Mouse (Mus musculus) kidney, postnatal 14 days (tissue): ENCODE data around the gene Adipor1.
A peak's percentile ranks its signal among the peaks of the same experiment; 100 is the strongest.

Source experiments
- DNase-seq: peaks from one replicate; pipeline ENCODE4 v3.0.0; 2022; ENCODE audit warnings: mixed read lengths

The Adipor1 gene

GRCm38 (mm10) chr1:134415168-134415831, at the start of gene Adipor1:
Gene Adipor1, plus strand, starts transcription at chr1:134415378.
- peak; percentile 99 for DNase-seq

- DNase-seq = no peak
Measured at GRCm38 (mm10) chr1:134365491-134365890, 49.7 kb upstream of the Adipor1 start.

DNA sequence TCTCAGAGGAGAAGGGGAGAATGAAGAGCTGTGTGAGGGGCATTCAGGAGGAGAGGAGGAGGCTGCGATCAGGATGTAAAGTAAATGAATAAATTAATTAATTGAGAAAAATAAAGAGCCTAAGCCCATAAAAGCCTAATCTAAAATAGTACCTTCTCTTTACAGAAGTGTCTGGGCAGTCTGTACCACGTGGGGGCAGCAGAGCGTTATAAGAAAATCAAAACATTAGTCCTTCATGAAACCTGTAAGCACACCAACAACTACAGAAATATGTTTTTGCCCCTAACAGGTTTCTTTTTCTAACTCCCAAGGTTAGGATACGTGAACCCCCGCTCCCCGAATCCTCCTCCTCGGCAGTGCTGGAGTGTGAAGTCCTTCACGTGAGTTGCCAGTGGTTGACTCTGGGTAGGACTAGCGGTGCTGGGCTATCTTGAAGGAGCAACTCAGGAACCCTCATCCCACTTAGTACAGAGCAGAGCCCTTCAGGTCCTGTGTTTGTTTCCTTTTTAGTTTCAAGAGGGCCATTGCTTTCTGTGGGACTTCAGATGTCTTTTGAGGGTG, 46.3 kb upstream of the Adipor1 start:
- peak; percentile 77 for DNase-seq

- no peak for DNase-seq
Measured at GRCm38 (mm10) chr1:134374124-134374523, 41.1 kb upstream of the Adipor1 start.

- no peak for DNase-seq
Measured at GRCm38 (mm10) chr1:134381051-134381450, 34.1 kb upstream of the Adipor1 start.

DNA sequence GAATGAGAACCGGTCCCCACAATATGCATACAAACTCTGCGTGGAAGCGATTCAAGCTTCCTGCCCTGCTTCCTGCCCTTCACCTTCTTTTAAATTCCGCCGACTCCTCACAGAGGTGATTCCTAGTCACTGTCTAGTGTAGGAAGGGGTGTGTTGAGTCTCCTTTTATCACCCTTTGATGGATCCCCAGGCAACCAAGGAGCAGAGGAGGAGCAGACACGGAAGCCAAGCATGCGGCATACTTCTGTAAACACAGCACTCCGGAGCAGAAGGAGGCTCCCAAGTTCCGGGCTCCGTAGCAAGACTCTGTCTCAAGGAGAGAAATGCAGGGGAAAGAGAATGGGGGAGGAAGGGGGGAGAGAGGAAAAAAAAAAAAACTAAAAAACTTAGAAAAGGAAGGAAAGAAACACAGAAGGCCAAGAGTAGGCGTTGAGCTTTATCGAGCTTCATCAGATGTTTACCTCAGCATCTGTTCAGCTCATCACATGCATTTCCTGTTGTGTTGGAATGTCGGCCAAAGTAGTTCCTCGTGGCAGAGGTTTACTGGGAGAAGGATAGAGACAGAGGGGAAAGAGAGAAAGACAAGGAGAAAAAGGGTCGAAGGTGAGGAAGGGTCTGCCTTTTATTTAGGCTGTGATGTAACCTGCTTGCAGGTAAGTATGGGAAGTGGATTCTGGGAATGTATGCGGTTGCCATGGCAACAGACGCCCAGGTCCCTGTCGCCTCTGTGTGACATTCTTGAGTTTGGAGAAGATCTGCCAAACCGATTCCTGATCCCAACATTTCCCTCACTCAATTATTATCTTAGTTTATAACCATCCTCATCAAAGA, 33.2 kb upstream of the Adipor1 start:
- DNase-seq = no peak

GRCm38 (mm10) chr1:134384581-134384980, 30.6 kb upstream of the Adipor1 start:
- DNase-seq = no peak

DNA sequence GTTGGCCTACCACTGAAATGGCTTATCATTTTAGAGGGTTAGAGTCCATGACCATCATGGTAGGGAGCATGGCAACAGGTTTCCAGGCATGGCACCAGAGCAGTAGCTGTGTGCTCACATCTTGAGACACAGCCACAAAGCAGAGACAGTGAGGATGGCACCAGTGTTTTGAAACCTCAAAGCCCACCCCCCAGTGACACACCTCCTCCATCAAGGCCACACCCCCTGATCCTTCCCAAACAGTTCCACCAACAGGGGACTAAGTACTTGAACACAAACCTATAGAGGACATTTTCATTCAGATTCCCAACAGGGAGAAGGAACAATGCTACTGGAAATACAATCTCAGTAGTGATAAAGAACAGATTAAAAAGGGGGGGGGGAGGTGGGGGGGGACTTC, 30.0 kb upstream of the Adipor1 start:
- no peak for DNase-seq

DNA sequence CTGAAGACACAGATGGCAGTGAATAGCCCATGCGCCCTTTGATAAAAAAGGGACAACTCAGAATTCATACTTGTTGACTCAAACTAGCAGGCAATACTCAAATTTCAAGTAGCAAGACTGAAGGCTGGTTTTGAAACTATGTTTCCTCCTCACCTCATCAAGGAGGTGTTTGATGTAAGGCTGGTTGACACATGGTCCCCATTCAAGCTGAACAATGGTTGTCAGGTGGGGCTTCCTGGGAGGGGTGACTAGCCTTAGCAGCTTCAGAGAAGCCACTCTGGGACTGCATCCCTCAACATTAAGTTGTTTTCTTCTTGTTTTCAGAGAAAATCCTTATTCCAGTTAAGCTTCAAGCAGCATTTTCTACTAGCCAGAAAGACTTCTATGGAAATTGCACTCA, 29.5 kb upstream of the Adipor1 start, which contains the start of gene 4933406M09Rik:
TSS of gene 4933406M09Rik (plus strand) at position 275 of the 400 bp plus-strand sequence.
- no peak for DNase-seq

GRCm38 (mm10) chr1:134393827-134394226, 21.4 kb upstream of the Adipor1 start:
- DNase-seq = no peak

DNA sequence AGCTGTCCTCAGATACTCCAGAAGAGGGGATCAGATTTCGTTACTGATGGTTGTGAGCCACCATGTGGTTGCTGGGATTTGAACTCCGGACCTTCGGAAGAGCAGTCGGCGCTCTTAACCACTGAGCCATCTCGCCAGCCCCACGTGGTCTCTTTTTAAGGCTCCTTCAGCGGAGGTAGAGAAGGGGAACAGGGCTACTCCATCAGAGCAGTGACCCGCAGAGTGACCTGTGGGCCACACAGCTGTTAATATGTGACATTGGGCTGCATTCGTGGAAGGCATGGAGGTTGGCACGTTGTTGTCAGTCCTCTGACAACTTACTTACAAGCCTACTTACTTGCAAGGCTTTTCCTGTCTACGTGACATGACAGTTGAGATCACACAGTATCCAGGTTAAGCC, 17.0 kb upstream of the Adipor1 start:
- DNase-seq = no peak

DNA sequence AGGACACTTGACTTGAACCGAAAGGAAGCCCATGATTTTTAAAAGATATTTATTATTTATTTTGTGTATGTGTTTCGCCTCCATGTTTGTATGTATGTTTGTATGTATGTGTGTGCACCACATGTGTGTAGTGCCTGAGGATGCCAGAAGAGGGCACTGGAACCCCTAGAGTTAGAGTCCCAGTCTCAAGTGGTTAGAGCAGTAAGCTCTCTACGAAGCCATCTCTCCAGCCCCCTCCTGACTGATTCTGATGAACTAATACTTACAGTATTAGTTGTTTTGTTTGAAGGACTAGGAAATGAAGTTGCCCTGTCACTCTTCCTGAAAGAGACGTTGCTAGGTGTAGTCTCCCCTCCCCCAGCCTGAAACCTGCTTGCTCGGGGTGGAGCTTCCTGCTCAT, 15.4 kb upstream of the Adipor1 start:
- DNase-seq = no peak

GRCm38 (mm10) chr1:134405509-134406413, 9.4 kb upstream of the Adipor1 start, which contains the start of gene Cyb5r1:
Gene Cyb5r1, plus strand, starts transcription at chr1:134405559.
- peak; percentile 87 for DNase-seq

- DNase-seq = no peak
Measured at GRCm38 (mm10) chr1:134406414-134406771, 8.8 kb upstream of the Adipor1 start.

- DNase-seq = peak; percentile 43
Measured at GRCm38 (mm10) chr1:134408080-134408479, 7.1 kb upstream of the Adipor1 start.

- no peak for DNase-seq
Measured at GRCm38 (mm10) chr1:134411706-134412629, 3.2 kb upstream of the Adipor1 start.

DNA sequence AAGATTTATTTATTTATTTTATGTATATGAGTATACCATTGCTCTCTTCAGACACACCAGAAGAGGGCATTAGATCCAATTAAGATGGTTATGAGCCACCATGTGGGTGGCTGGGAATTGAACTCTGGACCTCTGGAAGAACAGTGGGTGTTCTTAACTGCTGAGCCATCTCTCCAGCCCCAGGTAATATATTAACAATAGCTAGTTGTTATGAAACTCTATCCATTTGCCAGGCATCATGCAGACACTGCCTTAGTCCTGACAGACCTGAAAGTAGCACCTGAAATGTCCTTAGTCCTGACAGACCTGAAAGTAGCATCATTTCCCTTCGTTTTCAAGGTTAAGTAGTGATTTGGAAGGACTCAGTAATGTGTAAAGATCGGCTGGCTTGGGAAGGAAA, 1.1 kb upstream of the Adipor1 start:
- no peak for DNase-seq

DNA sequence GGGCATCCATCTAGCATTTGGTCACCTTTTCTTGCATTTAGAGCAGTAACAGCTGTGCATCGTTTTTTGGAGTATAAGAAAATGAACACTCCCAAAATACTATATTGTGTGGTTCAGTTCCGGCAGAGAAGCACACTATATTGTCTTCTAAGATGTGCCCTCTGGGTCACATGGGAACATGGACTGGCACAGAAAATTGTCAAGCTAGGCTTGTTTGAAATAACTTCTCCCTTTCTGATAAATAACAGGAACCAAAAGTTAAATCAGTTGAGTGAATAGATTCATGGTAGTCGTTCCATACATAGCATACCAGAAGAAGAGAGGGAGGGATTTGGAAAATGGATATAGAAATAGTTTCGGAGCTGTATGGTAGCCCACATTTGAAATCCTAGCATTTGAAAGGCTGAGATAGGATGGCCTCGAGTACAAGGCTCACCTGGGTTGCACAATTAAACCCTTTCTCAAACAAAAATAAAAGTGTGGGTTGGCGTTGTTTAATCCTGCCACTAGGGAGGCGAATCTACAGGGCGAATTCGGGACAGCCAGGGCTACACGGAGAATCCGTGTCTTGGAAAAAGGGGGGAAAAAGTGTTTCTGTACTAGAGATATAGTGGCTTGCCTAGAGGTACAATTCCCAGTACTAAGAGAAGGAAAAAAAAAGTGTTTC, 544 bp upstream of the Adipor1 start:
- DNase-seq = no peak

DNA sequence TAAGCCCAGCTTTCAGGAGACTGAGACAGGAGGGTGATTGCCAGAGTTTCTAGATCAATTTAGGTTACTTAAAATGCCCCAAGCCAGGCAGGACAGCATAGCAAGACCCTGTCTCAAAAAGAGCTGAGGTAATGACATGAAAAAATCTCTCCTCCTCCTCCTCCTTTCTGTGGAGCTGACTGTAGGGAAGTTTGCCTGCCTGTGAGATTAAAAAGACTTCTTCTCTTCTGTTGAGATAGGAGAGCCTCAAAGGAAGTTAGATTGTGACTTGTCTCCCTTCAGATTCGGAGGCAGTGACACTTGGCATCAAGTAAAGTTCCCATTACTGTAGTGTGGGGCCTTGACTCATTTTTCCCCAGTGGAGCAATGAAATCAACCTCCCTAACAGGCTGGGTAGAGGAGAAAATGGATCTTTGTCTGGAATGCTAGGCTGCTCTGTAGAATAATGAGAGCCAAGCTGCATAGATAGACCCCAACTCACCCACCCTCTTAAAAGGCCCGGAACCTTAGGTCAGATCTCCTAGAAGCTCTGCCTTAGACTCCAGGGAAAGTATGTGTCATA, 3.3 kb downstream of the Adipor1 start:
- no peak for DNase-seq

DNA sequence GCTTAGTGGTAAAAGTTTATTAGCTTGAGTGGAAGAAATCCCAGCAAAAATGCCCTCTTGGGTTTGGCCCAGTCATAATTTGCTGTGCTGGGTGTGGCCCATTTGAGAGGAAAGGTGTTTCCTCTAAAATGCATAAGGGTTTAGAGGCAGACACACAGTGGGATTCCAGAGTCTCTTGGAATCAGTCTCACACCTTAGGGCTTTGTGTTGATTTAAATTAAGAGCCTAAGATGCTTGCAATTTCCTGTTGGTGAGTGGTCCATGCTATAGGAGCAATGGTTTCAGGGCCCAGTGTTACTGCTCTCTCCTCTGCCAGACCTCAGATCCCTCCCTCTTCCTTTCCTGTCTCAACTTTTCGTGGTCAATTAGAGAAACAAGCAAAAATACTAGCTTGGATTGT, 4.0 kb downstream of the Adipor1 start:
- DNase-seq = no peak
